Mouse (Mus musculus) hindbrain, postnatal 0 days (tissue): ENCODE measurements at regions not wholly inside any gene's neighbourhood (a gene's known extent, or its start where the extent isn't known, plus 50 kb on each side); places are given as distances from the start of the nearest gene placed in this dataset.

Source experiments
- ATAC-seq: fragments of 200-750 bp; cut with Nextera tagmentation; 2 replicates; pipeline ENCODE4 v1.8.0; 2017; ENCODE audit warnings: mild to moderate bottlenecking, moderate TSS enrichment, moderate library complexity
- DNase-seq: peaks from one replicate; pipeline ENCODE4 v3.0.0-alpha.2; 2015; ENCODE audit warnings: low spot score
- H3K27ac ChIP-seq: fragments of 300-500 bp; sonication (generic); 2 replicates; pipeline ENCODE4 v1.5.1; 2014; ENCODE audit warnings: mild to moderate bottlenecking
- H3K27me3 ChIP-seq: fragments of 300-500 bp; sonication (generic); 2 replicates; pipeline ENCODE4 v1.6.1; 2014; ENCODE audit warnings: low read length, mixed read lengths; ENCODE audit not compliant: insufficient read depth
- H3K36me3 ChIP-seq: fragments of 300-500 bp; sonication (generic); 2 replicates; pipeline ENCODE4 v1.6.1; 2014; ENCODE audit warnings: low read length, mixed read lengths; ENCODE audit not compliant: insufficient read depth
- H3K4me1 ChIP-seq: fragments of 300-500 bp; sonication (generic); 2 replicates; pipeline ENCODE4 v1.6.1; 2014; ENCODE audit warnings: antibody characterized with exemption, low read length, mixed read lengths; ENCODE audit not compliant: insufficient read depth
- H3K4me2 ChIP-seq: fragments of 300-500 bp; sonication (generic); 2 replicates; pipeline ENCODE4 v1.6.1; 2014; ENCODE audit warnings: low read depth, mild to moderate bottlenecking, low read length, moderate library complexity, mixed read lengths
- H3K4me3 ChIP-seq: fragments of 300-500 bp; sonication (generic); 2 replicates; pipeline ENCODE4 v1.5.1; 2014; ENCODE audit warnings: low read length
- H3K9ac ChIP-seq: fragments of 300-500 bp; sonication (generic); replicated peaks from 2 replicates; pipeline ENCODE4 v1.6.1; 2014; ENCODE audit warnings: mild to moderate bottlenecking, low read length, moderate library complexity, mixed read lengths
- H3K9me3 ChIP-seq: fragments of 300-500 bp; sonication (generic); 2 replicates; pipeline ENCODE4 v1.6.1; 2016; ENCODE audit warnings: low read length, mixed read lengths
- CTCF ChIP-seq: IDR thresholded peaks from 2 replicates; pipeline ENCODE4 v1.5.1; 2016; ENCODE audit warnings: antibody characterized with exemption, control low read depth, low read depth
- WGBS: fragments of 180-500 bp; shearing (Covaris S2); extraction: QIAGEN DNeasy Blood & Tissue Kit; methylation state at CpG from one replicate; pipeline ENCODE4 v1.1.7; 2014; 5-methylcytosine and 5-hydroxymethylcytosine counted together

DNA sequence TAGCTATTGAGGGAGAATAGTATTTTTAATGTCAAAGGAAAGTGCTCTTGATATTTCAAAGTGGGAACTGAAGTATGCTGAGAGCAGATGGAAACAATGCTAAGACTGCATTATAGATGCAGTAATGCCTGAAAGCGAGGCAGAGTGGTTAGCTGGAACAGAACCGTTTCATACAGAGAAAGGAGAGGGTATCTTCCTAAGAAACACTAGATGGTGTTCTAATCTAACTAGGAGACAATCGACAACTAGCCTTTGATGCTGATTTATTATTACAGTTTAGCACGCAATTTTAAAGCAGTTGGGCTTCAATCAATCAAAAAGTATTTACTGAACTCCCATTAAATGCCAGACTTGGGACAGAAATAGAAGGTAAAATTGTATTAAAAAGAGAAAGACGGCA is 92.3 kb upstream of the Prdx4 start:
- Histone ChIP-seq H3K4me2 (no peak overlapping the region), H3K36me3 (no peaks in the 10 kb centered on the region), H3K4me3 (no peak overlapping the region), H3K9me3 (no peaks in the 10 kb centered on the region), H3K27me3 (no peaks in the 10 kb centered on the region), H3K9ac (no peak overlapping the region), H3K27ac (no peak overlapping the region), H3K4me1 (no peaks in the 10 kb centered on the region)
- WGBS, result 64% methylated on average over 5 of the region's 5 CpGs
- ATAC-seq (no peak), DNase-seq (peak; percentile 1)
- TF ChIP-seq CTCF, result 0 out of 2 replicates have a peak, but pooled peaks have one; percentile 14
